Mouse (Mus musculus) forebrain, embryonic 13.5 days (tissue): Measurements from ENCODE around the gene Ndufa13. TPM values are rescaled to one million over a fixed set of nuclear protein-coding genes. Genes with fewer than 3 reads are reported as not detected.

Experiments used
- ATAC-seq: fragments of 200-750 bp; cut with Nextera tagmentation; 2 replicates; pipeline ENCODE4 v1.8.0; 2017
- H3K27ac ChIP-seq: fragments of 300-500 bp; sonication (generic); 2 replicates; pipeline ENCODE4 v1.5.1; 2015; ENCODE audit warnings: inconsistent platforms, mild to moderate bottlenecking, moderate library complexity
- H3K27me3 ChIP-seq: fragments of 300-500 bp; sonication (generic); 2 replicates; pipeline ENCODE4 v1.6.1; 2015; ENCODE audit warnings: mild to moderate bottlenecking, inconsistent platforms
- H3K36me3 ChIP-seq: fragments of 300-500 bp; sonication (generic); 2 replicates; pipeline ENCODE4 v1.6.1; 2015; ENCODE audit warnings: mild to moderate bottlenecking, inconsistent platforms; ENCODE audit not compliant: poor library complexity, severe bottlenecking
- H3K4me1 ChIP-seq: fragments of 300-500 bp; sonication (generic); 2 replicates; pipeline ENCODE4 v1.6.1; 2015; ENCODE audit warnings: inconsistent platforms
- H3K4me2 ChIP-seq: fragments of 300-500 bp; sonication (generic); 2 replicates; pipeline ENCODE4 v1.6.1; 2015; ENCODE audit warnings: inconsistent platforms, mild to moderate bottlenecking, moderate library complexity
- H3K4me3 ChIP-seq: fragments of 300-500 bp; sonication (generic); 2 replicates; pipeline ENCODE4 v1.5.1; 2015; ENCODE audit warnings: mild to moderate bottlenecking, inconsistent platforms
- H3K9ac ChIP-seq: fragments of 300-500 bp; sonication (generic); 2 replicates; pipeline ENCODE4 v1.6.1; 2015; ENCODE audit warnings: mild to moderate bottlenecking, inconsistent platforms
- H3K9me3 ChIP-seq: fragments of 300-500 bp; sonication (generic); replicated peaks from 2 replicates; pipeline ENCODE4 v1.6.1; 2016; ENCODE audit warnings: inconsistent platforms
- WGBS: fragments of 180-500 bp; shearing (Covaris S2); methylation state at CpG from one replicate; pipeline ENCODE4 v1.1.7; 2015; 5-methylcytosine and 5-hydroxymethylcytosine counted together
- polyA plus RNA-seq: library from polyadenylated mRNA; unstranded; fragments of >200 nt; fragmentation: Nextera tagmentation; extraction: Ambion mirVana; gene quantifications from 2 replicates; pipeline ENCODE4 v1.2.1, GENCODE M21; 2015

The Ndufa13 gene
- polyA plus RNA-seq, 1 experiment from 2014 or later: 183 TPM

- H3K27me3 ChIP-seq: no peaks in the 10 kb centered on the region
- H3K9me3 ChIP-seq: no peaks in the 10 kb centered on the region
- H3K9ac ChIP-seq: no peak overlapping the region
- no peak overlapping the region for H3K4me2 ChIP-seq
- ATAC-seq: no peak
- no peak overlapping the region for H3K4me3 ChIP-seq
- no peaks in the 10 kb centered on the region for H3K4me1 ChIP-seq
- H3K36me3 ChIP-seq: 0 out of 2 replicates have a peak, but pooled peaks cover 12% of the 10 kb centered on the region
- no peak overlapping the region for H3K27ac ChIP-seq
These were observed 24.5 kb upstream of the Ndufa13 start for GRCm38 (mm10) chr8:69926901-69927300.

- Histone ChIP-seq H3K9me3 (no peaks in the 10 kb centered on the region), H3K36me3 (0 out of 2 replicates have a peak, but pooled peaks cover 12% of the 10 kb centered on the region), H3K27ac (no peak overlapping the region), H3K9ac (no peak overlapping the region), H3K4me2 (no peak overlapping the region), H3K4me3 (no peak overlapping the region), H3K4me1 (peaks cover 20% of the 10 kb centered on the region), H3K27me3 (no peaks in the 10 kb centered on the region)
- WGBS: 85% methylated on average over 1 of the region's 1 CpGs
- ATAC-seq: no peak
These were observed 21.6 kb upstream of the Ndufa13 start for GRCm38 (mm10) chr8:69923986-69924385.

GRCm38 (mm10) chr8:69921141-69921540 is 18.8 kb upstream of the Ndufa13 start:
- ATAC-seq: no peak
- 86% methylated on average over 2 of the region's 2 CpGs for WGBS
- Histone ChIP-seq H3K4me2 (no peak overlapping the region), H3K27ac (peak overlapping the region; percentile 55), H3K4me1 (peaks cover 20% of the 10 kb centered on the region), H3K4me3 (no peak overlapping the region), H3K9me3 (no peaks in the 10 kb centered on the region), H3K36me3 (peaks cover 19% of the 10 kb centered on the region), H3K27me3 (no peaks in the 10 kb centered on the region), H3K9ac (peak overlapping the region; percentile 31)

- Histone ChIP-seq H3K9me3 (no peaks in the 10 kb centered on the region), H3K4me1 (peaks cover 20% of the 10 kb centered on the region), H3K36me3 (peaks cover 30% of the 10 kb centered on the region), H3K27me3 (no peaks in the 10 kb centered on the region), H3K27ac (peak overlapping the region; percentile 55), H3K9ac (peak overlapping the region; percentile 31), H3K4me2 (peak overlapping the region; percentile 35), H3K4me3 (no peak overlapping the region)
- peak; percentile 75 for ATAC-seq
- 52% methylated on average over 11 of the region's 11 CpGs for WGBS
These were observed 17.7 kb upstream of the Ndufa13 start for GRCm38 (mm10) chr8:69919876-69920662.

DNA sequence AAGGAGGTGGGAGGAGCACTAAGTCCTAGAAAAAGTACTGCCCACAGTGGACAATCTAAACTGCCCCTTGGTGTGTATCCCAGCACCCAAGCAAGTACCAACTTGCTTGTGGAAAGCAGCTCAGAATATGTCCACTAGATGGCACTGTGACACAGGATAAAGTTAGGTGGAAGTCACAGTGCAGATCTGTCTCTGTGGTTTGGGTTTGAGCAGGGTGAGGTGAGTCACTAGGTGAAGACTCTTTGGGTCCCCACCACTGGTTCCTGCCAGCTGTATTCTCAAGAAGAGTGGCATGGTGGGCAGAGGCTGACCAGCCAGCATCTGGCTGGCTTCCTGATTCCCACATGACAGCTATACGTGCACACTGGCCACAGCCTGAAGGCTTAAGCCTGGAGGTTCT is 16.7 kb upstream of the Ndufa13 start:
- H3K27ac ChIP-seq: no peak overlapping the region
- WGBS: 81% methylated on average over 1 of the region's 1 CpGs
- H3K4me1 ChIP-seq: peaks cover 20% of the 10 kb centered on the region
- peak; percentile 70 for ATAC-seq
- no peaks in the 10 kb centered on the region for H3K9me3 ChIP-seq
- H3K4me3 ChIP-seq: no peak overlapping the region
- no peak overlapping the region for H3K4me2 ChIP-seq
- H3K9ac ChIP-seq: no peak overlapping the region
- H3K27me3 ChIP-seq: no peaks in the 10 kb centered on the region
- H3K36me3 ChIP-seq: peaks cover 41% of the 10 kb centered on the region

GRCm38 (mm10) chr8:69918506-69918905 is 16.1 kb upstream of the Ndufa13 start:
- H3K27me3 ChIP-seq: no peaks in the 10 kb centered on the region
- H3K4me1 ChIP-seq: peaks cover 20% of the 10 kb centered on the region
- H3K4me2 ChIP-seq: no peak overlapping the region
- no peak overlapping the region for H3K27ac ChIP-seq
- H3K36me3 ChIP-seq: peaks cover 42% of the 10 kb centered on the region
- 0 out of 2 replicates have a peak, but pooled peaks have one; percentile 2 for ATAC-seq
- H3K9ac ChIP-seq: no peak overlapping the region
- no peaks in the 10 kb centered on the region for H3K9me3 ChIP-seq
- H3K4me3 ChIP-seq: no peak overlapping the region

DNA sequence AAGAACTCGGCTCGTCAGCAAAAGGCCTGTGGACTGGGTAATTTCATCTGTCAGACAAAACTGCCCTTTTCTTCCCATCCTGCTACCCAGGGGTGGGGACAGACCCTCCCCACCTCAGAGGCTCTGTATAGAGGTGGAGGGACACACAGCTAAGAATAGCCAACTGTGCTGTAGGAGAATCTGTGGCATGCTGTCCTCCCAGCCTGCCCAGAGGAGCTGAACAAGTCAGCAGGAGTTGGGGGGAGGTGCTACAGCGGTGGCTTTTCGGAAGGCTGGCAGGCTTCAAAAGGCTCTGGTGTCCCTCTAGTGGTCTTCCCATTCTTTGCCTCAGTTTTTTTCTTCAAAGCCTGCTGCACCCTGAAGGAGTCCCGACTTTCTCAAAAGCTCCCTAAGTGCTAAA is 13.4 kb upstream of the Ndufa13 start:
- no peak overlapping the region for H3K27ac ChIP-seq
- H3K9me3 ChIP-seq: no peaks in the 10 kb centered on the region
- no peak overlapping the region for H3K4me3 ChIP-seq
- no peak overlapping the region for H3K4me2 ChIP-seq
- H3K4me1 ChIP-seq: peaks cover 12% of the 10 kb centered on the region
- ATAC-seq: no peak
- no peak overlapping the region for H3K9ac ChIP-seq
- WGBS: 36% methylated on average over 5 of the region's 5 CpGs
- no peaks in the 10 kb centered on the region for H3K27me3 ChIP-seq
- peaks cover 70% of the 10 kb centered on the region for H3K36me3 ChIP-seq

DNA sequence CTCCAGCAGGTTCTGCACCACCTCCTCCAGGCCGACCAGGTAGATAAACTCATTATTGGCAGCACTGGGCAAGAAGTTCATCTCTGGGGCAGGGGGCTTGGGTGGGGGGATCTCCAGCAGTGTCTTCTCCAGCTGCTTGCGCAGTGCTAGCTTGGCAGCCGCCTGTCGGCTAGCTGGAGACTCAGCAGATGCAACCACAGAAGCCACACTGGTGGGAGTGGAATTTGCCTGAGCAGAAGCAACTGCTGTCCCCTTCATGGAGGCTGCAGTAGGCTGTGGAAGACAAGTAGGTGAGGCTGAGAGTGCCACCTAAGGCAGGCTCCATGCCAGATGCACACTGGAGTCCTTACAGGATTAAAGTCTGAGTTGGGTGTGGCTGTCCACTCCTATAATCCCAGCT is 12.2 kb upstream of the Ndufa13 start:
- Histone ChIP-seq H3K27ac (no peak overlapping the region), H3K4me3 (no peak overlapping the region; the same call in 1 of the 2 replicates), H3K4me1 (no peaks in the 10 kb centered on the region), H3K9ac (no peak overlapping the region), H3K36me3 (peaks cover 82% of the 10 kb centered on the region), H3K27me3 (no peaks in the 10 kb centered on the region), H3K4me2 (no peak overlapping the region), H3K9me3 (no peaks in the 10 kb centered on the region)
- ATAC-seq: no peak
- 89% methylated on average over 4 of the region's 4 CpGs for WGBS

GRCm38 (mm10) chr8:69912478-69913074 is 10.2 kb upstream of the Ndufa13 start:
- 93% methylated on average over 12 of the region's 12 CpGs for WGBS
- Histone ChIP-seq H3K4me3 (no peak overlapping the region), H3K4me1 (no peaks in the 10 kb centered on the region), H3K27ac (no peak overlapping the region), H3K36me3 (peaks cover 96% of the 10 kb centered on the region), H3K4me2 (no peak overlapping the region), H3K9ac (no peak overlapping the region), H3K9me3 (no peaks in the 10 kb centered on the region), H3K27me3 (no peaks in the 10 kb centered on the region)
- ATAC-seq: no peak

DNA sequence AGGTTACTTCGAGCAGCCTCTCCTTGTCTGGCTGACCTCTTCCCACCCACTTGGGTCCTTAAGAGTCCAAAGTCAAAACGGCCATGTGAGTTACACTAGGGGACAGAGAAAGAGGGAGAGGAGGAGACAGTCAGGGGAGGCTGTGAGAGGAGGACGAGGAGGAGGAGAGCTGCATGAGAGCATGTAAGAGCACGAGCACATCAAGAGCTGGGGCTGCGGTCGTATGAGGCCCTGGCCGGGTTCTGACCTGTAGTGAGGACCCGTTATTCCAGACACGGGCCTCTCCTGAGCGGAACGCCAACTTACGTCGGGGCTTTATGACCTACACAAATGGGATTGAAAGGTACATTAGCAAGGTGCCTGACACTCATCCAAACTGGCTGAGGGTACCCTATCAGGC is 9.6 kb upstream of the Ndufa13 start:
- H3K9ac ChIP-seq: no peak overlapping the region
- H3K27me3 ChIP-seq: no peaks in the 10 kb centered on the region
- no peak overlapping the region for H3K27ac ChIP-seq
- H3K4me2 ChIP-seq: no peak overlapping the region
- no peaks in the 10 kb centered on the region for H3K4me1 ChIP-seq
- H3K4me3 ChIP-seq: no peak overlapping the region
- WGBS: 93% methylated on average over 13 of the region's 13 CpGs
- peaks cover 94% of the 10 kb centered on the region for H3K36me3 ChIP-seq
- H3K9me3 ChIP-seq: no peaks in the 10 kb centered on the region
- ATAC-seq: no peak

GRCm38 (mm10) chr8:69907106-69907505 is 4.7 kb upstream of the Ndufa13 start:
- no peak overlapping the region for H3K27ac ChIP-seq
- H3K36me3 ChIP-seq: peaks cover 49% of the 10 kb centered on the region
- H3K4me3 ChIP-seq: no peak overlapping the region
- H3K9ac ChIP-seq: no peak overlapping the region
- no peak overlapping the region for H3K4me2 ChIP-seq
- peaks cover 17% of the 10 kb centered on the region for H3K4me1 ChIP-seq
- 93% methylated on average over 2 of the region's 2 CpGs for WGBS
- H3K9me3 ChIP-seq: no peaks in the 10 kb centered on the region
- no peaks in the 10 kb centered on the region for H3K27me3 ChIP-seq
- no peak for ATAC-seq

DNA sequence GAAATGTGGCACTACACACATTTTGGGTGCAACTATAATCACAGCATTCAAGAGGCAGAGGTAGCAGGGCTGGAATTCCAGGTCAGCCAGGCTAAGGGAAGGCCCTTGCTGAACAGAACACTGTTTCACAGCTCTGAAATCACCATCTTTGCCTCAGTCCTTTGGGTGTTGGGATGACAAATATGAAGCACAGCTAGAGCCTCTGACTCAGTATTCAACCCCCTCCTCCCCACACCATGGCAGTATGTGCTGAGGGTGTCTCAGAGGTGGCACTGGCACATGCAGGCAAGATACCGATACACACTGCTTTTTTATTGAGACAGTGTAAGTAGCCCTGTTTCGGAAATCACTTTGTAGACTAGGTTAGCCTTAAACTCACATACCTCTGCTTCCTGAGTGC is 3.9 kb upstream of the Ndufa13 start:
- Histone ChIP-seq H3K9ac (no peak overlapping the region), H3K4me1 (peaks cover 22% of the 10 kb centered on the region), H3K4me2 (no peak overlapping the region), H3K27ac (no peak overlapping the region), H3K4me3 (no peak overlapping the region), H3K36me3 (peaks cover 41% of the 10 kb centered on the region), H3K27me3 (no peaks in the 10 kb centered on the region), H3K9me3 (no peaks in the 10 kb centered on the region)
- WGBS: 95% methylated on average over 2 of the region's 2 CpGs
- no peak for ATAC-seq
